Mouse (Mus musculus) ZHBTc4 (cell line): ENCODE data around the gene Rpusd4.

Source experiments
- DNase-seq: peaks from one replicate; pipeline ENCODE4 v3.0.0-alpha.2; 2011; ENCODE audit warnings: low read depth, low spot score

Gene Rpusd4

GRCm38 (mm10) chr9:35286351-35286750, 18.7 kb downstream of the Rpusd4 start:
- DNase-seq = no peak

- no peak for DNase-seq
Measured at GRCm38 (mm10) chr9:35289992-35290391, 22.3 kb downstream of the Rpusd4 start.

- DNase-seq = no peak
Measured at GRCm38 (mm10) chr9:35290417-35290816, 22.8 kb downstream of the Rpusd4 start.

- DNase-seq = no peak
Measured at GRCm38 (mm10) chr9:35290916-35291315, 23.3 kb downstream of the Rpusd4 start.

- no peak for DNase-seq
Measured at GRCm38 (mm10) chr9:35293465-35293864, 25.8 kb downstream of the Rpusd4 start.

- DNase-seq = no peak
Measured at GRCm38 (mm10) chr9:35297791-35298190, 30.1 kb downstream of the Rpusd4 start.

GRCm38 (mm10) chr9:35302172-35302571, 34.5 kb downstream of the Rpusd4 start:
- DNase-seq = no peak

- no peak for DNase-seq
Measured at GRCm38 (mm10) chr9:35307461-35307860, 39.8 kb downstream of the Rpusd4 start.

GRCm38 (mm10) chr9:35310377-35310776, 42.7 kb downstream of the Rpusd4 start:
- DNase-seq = no peak

GRCm38 (mm10) chr9:35312516-35312915, 44.9 kb downstream of the Rpusd4 start:
- no peak for DNase-seq

- DNase-seq = no peak
Measured at GRCm38 (mm10) chr9:35313601-35314000, 45.9 kb downstream of the Rpusd4 start.

- DNase-seq = no peak
Measured at GRCm38 (mm10) chr9:35314254-35314653, 46.6 kb downstream of the Rpusd4 start.

- peak; percentile 19 for DNase-seq
Measured at GRCm38 (mm10) chr9:35316771-35317211, 49.1 kb downstream of the Rpusd4 start.

- peak; percentile 44 for DNase-seq
Measured at GRCm38 (mm10) chr9:35317233-35317980, 49.7 kb downstream of the Rpusd4 start.

- DNase-seq = no peak
Measured at GRCm38 (mm10) chr9:35318537-35319172, 51.0 kb downstream of the Rpusd4 start.

- DNase-seq = no peak
Measured at GRCm38 (mm10) chr9:35320288-35320687, 52.6 kb downstream of the Rpusd4 start.

- no peak for DNase-seq
Measured at GRCm38 (mm10) chr9:35323974-35324373, 56.3 kb downstream of the Rpusd4 start.

GRCm38 (mm10) chr9:35324571-35324970, 56.9 kb downstream of the Rpusd4 start:
- no peak for DNase-seq

GRCm38 (mm10) chr9:35326644-35327263, 59.1 kb downstream of the Rpusd4 start:
- peak; percentile 48 for DNase-seq
